Mouse (Mus musculus): ENCODE measurements at regions not wholly inside any gene's neighbourhood (a gene's known extent, or its start where the extent isn't known, plus 50 kb on each side); places are given as distances from the start of the nearest gene placed in this dataset.

DNA sequence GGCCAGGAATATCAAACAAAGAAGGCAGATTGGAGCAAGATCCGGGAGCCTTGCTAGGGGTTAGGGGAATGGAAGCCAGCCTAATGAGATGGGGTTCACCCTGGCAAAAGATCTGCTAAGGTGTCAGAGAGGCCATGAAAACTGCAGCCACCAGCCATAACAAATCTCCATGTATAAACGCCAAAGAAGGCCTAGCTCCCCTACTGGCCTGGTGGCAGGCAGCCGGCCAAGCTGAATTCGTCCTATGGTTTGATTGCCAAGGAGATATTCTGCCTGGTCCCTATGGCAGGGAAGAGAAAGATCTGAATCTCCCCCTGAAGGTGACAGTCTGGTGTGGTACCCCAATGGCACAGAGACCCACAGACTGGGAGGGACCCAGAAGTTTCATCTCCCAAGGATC, 104.8 kb upstream of the E030018B13Rik start:
- Histone ChIP-seq H3K27me3 (no peaks in the 10 kb centered on the region), H3K9ac (no peak overlapping the region), H3K27ac (no peak overlapping the region), H3K9me3 (replicated peaks) (no peaks in the 10 kb centered on the region), H3K4me2 (no peak overlapping the region), H3K4me1 (peaks cover 5% of the 10 kb centered on the region; the same call in 1 of the 2 replicates), H3K4me3 (replicated peaks) (no peak overlapping the region), H3K36me3 (no peaks in the 10 kb centered on the region)
- ATAC-seq (replicated peaks; ENCODE audit: low FRiP score), result no peak
- WGBS, result 85% methylated on average over 4 of the region's 4 CpGs

DNA sequence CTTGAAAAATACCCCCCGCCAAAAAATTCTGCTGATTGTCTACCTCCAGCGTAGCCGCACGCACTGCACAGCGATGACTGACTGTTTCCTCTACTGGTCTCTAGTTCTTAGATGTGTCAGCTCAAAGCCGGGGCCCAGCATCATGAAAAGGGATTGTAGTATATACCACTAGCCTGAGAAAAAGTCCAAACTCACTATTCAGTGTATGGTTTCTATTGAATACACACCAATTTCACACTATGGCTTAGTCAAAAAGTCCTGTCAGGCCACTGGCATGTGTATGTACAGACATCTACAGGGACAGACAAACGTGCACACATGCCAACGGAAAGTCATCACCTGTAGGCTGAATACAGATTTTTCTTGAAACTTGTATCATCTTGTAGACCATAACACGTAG, 101.1 kb upstream of the E030018B13Rik start:
- WGBS, result 96% methylated on average over 9 of the region's 9 CpGs
- H3K4me1 ChIP-seq, result peaks cover 6% of the 10 kb centered on the region; the same call in 1 of the 2 replicates
- no peaks in the 10 kb centered on the region for H3K9me3 ChIP-seq (replicated peaks)
- no peaks in the 10 kb centered on the region for H3K27me3 ChIP-seq
- ATAC-seq (replicated peaks; ENCODE audit: low FRiP score), result no peak
- H3K4me2 ChIP-seq, result no peak overlapping the region
- no peaks in the 10 kb centered on the region for H3K36me3 ChIP-seq
- H3K9ac ChIP-seq, result no peak overlapping the region
- H3K27ac ChIP-seq, result no peak overlapping the region
- no peak overlapping the region for H3K4me3 ChIP-seq (replicated peaks)

DNA sequence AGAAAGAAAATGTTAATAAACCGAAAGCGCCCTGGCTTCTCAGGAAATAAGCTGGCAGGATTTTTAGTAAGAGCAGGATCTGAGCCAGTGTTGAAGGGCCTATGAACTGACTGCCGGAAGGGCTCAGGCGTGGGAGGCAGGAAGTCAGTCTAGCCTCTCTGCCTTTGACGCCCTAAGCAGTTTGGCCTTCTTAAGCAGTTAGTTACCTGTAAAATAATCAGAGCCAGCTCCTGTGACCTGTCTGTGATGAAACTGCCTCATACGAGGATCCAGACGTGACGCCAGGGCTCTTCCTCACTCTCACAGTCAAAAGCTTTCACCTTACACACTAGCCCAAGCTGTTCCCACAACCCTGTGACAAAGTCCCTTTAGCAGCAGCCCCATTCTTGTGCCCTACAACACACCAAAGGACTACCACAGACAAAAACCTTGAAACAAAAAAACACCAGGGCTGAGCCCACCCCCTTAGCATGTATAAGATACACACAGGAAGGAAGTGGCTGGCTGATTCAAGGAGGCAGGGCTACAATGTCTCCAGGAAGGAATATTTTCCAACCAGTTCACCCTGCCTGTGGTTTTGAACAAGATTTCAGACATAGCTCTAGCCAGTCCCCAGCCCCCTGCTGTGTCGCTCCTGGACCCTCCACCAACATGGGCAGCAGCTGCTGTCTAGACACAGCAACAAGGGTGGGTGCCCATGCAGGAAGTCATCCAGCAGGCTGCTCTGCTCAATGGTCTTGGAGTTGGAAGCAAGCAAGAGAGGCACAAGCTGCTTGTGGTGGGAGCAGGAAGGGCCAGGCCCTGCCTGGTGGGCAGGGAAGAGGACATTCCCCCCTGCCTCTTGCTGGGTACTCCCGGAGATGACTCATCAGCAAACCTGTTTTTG, 100.4 kb upstream of the E030018B13Rik start:
- ATAC-seq (replicated peaks; ENCODE audit: low FRiP score), result 0 out of 2 replicates have a peak, but pooled peaks have one; percentile 33
- Histone ChIP-seq H3K9ac (no peak overlapping the region), H3K36me3 (no peaks in the 10 kb centered on the region), H3K27ac (peak overlapping the region; percentile 55), H3K4me1 (peaks cover 6% of the 10 kb centered on the region; the same call in 1 of the 2 replicates), H3K4me3 (replicated peaks) (no peak overlapping the region), H3K27me3 (no peaks in the 10 kb centered on the region), H3K9me3 (replicated peaks) (no peaks in the 10 kb centered on the region), H3K4me2 (no peak overlapping the region)
- WGBS, result 52% methylated on average over 10 of the region's 10 CpGs

DNA sequence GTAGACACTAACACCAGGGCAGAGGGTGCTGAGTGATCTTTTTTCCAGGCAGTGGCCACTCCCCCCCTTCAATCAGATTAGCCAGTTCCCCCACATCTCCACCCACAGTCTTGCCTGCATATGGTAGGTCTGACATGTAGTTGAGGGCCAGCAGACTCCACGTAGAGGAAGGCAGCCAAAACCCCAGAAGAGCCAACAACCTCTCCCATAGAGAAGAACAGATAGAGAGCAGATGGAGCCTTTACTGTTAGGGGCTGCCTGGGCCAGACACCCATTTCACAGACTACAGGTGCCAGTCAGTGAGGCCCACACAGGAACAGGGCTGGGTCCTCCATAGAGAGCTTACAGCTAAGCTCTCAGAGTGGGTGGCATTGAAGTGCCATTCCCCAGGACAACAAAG, 99.2 kb upstream of the E030018B13Rik start:
- Histone ChIP-seq H3K27ac (no peak overlapping the region), H3K9me3 (replicated peaks) (no peaks in the 10 kb centered on the region), H3K27me3 (no peaks in the 10 kb centered on the region), H3K4me2 (no peak overlapping the region), H3K9ac (no peak overlapping the region), H3K4me1 (peaks cover 6% of the 10 kb centered on the region; the same call in 1 of the 2 replicates), H3K36me3 (no peaks in the 10 kb centered on the region), H3K4me3 (replicated peaks) (no peak overlapping the region)
- ATAC-seq (replicated peaks; ENCODE audit: low FRiP score), result no peak; the same call in 1 of the 2 replicates
- WGBS, result 91% methylated on average over 1 of the region's 1 CpGs

DNA sequence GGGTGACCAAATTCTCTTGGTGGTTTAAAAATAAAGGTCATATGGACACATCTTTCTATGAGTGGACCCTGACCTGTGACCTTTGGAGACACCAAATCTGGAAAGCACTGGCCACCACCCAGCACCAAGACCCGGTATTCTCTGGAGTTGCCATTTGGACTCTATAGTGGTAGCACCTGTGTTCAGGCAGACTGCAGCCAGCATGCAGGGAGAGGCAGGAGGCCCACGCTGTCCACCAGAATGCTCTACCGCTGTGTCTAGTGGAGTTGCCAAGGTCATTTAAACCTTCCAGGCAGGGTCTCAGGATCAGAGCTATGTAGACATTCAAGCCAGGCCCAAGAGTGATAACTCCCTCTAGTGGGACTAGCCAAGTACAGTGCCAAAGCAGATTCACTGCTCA, 98.6 kb upstream of the E030018B13Rik start:
- no peak overlapping the region for H3K9ac ChIP-seq
- H3K4me3 ChIP-seq (replicated peaks), result no peak overlapping the region
- ATAC-seq (replicated peaks; ENCODE audit: low FRiP score), result no peak
- H3K36me3 ChIP-seq, result no peaks in the 10 kb centered on the region
- H3K4me2 ChIP-seq, result no peak overlapping the region
- peaks cover 6% of the 10 kb centered on the region; the same call in 1 of the 2 replicates for H3K4me1 ChIP-seq
- WGBS, result 92% methylated on average over 3 of the region's 3 CpGs
- H3K9me3 ChIP-seq (replicated peaks), result no peaks in the 10 kb centered on the region
- no peak overlapping the region for H3K27ac ChIP-seq
- H3K27me3 ChIP-seq, result no peaks in the 10 kb centered on the region

DNA sequence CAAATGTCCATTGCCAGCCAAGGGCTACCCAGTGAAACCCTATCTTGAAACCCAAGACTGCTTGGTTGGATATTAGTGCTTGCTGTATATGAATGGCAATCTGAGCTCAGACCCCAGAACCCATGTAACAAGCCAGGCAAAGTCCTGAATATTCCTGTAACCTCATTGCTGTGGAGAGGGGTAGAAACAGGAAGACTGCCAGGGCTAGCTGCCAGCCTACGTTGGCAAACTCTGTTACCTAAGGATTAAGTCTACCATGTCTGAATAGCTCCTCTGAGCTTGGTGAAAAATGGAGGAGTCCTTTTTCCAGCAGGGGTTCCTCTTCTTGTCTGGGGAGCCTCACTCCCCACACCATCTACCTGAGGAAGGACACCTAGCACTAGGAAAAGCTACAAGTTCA, 96.4 kb upstream of the E030018B13Rik start:
- H3K27ac ChIP-seq, result no peak overlapping the region
- no peak overlapping the region for H3K4me2 ChIP-seq
- ATAC-seq (replicated peaks; ENCODE audit: low FRiP score), result no peak
- H3K4me3 ChIP-seq (replicated peaks), result no peak overlapping the region
- WGBS, result 55% methylated on average over 1 of the region's 1 CpGs
- no peaks in the 10 kb centered on the region for H3K36me3 ChIP-seq
- H3K4me1 ChIP-seq, result peaks cover 6% of the 10 kb centered on the region; the same call in 1 of the 2 replicates
- no peak overlapping the region for H3K9ac ChIP-seq
- H3K27me3 ChIP-seq, result no peaks in the 10 kb centered on the region
- no peaks in the 10 kb centered on the region for H3K9me3 ChIP-seq (replicated peaks)

DNA sequence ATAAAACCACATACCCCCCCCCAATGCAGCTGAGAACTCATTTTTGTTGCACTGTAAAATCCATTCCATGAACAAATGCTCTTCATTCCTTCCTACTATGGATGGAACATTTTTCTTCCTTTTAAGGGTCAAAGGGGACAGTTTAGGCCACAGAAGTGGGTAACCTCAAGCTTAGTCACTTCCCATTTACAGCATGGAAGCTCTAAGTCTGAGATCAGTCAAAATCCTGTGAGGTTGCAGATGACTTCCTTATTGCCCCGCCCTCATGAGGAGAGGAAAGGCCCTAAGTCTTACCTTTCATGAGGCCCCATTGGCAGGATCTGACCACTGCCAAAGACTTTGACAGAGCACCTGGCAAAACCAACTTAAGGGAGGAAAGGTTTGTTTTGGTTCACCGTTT, 94.7 kb upstream of the E030018B13Rik start:
- Histone ChIP-seq H3K36me3 (no peaks in the 10 kb centered on the region), H3K4me2 (no peak overlapping the region), H3K9me3 (replicated peaks) (no peaks in the 10 kb centered on the region), H3K27ac (no peak overlapping the region), H3K9ac (no peak overlapping the region), H3K4me3 (replicated peaks) (no peak overlapping the region), H3K4me1 (no peaks in the 10 kb centered on the region), H3K27me3 (no peaks in the 10 kb centered on the region)
- no peak for ATAC-seq (replicated peaks; ENCODE audit: low FRiP score)
- 66% methylated on average over 2 of the region's 2 CpGs for WGBS

DNA sequence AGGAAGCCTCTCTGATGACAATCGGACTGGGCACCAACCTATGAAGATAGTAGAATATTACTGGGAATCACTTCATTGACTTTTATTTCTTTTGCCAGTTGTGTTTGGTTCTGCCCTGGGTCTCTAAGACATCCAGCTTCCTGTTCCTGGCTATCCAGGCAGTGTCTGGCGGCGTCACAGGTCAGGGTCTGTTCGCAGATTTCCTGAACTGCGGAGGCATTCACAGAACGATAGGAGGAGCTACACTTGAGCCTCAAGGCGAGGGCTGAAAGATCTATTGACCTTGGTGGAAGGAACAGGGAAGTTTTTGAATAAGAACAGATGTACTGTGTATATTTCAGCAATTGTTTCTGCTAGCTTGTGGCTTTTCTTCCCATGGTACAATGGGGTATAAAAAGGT, 92.6 kb upstream of the E030018B13Rik start:
- Histone ChIP-seq H3K9me3 (replicated peaks) (no peaks in the 10 kb centered on the region), H3K36me3 (no peaks in the 10 kb centered on the region), H3K9ac (no peak overlapping the region), H3K27ac (peak overlapping the region; percentile 19; the same call in 1 of the 2 replicates), H3K27me3 (no peaks in the 10 kb centered on the region), H3K4me3 (replicated peaks) (no peak overlapping the region), H3K4me1 (no peaks in the 10 kb centered on the region), H3K4me2 (no peak overlapping the region)
- 45% methylated on average over 7 of the region's 7 CpGs for WGBS
- ATAC-seq (replicated peaks; ENCODE audit: low FRiP score), result no peak

DNA sequence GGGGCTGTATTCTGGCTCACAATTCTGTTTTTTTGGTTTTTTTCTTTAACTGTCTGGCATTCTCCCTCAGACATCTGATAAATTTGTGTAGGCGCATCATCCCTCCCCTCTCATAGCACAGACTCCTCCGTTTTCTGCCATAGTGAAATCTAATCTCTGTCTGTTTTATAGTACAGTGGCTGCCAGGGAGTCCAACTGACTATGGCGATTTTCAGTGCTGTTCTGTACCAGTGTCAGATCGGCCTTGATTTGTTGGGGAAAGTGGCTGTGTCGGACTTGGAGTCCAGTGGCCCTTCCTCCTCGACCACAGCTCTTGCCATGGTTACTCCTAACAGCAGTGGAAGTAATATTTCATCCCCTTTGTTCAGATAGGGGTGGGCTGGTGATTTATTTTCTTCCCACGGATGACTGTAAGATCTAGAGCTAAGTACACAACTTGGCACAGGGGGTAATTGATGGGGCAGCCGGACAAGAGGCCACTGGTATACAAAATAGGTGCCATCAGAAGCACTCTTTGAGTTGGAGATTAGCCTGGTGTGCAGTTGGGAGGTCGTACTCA, 87.2 kb upstream of the E030018B13Rik start:
- Histone ChIP-seq H3K9me3 (replicated peaks) (no peaks in the 10 kb centered on the region), H3K4me3 (replicated peaks) (no peak overlapping the region), H3K9ac (no peak overlapping the region), H3K27ac (no peak overlapping the region), H3K27me3 (no peaks in the 10 kb centered on the region), H3K4me1 (no peaks in the 10 kb centered on the region), H3K4me2 (no peak overlapping the region), H3K36me3 (no peaks in the 10 kb centered on the region)
- 39% methylated on average over 9 of the region's 9 CpGs for WGBS
- ATAC-seq (replicated peaks; ENCODE audit: low FRiP score), result peak; percentile 54; the same call in 1 of the 2 replicates

DNA sequence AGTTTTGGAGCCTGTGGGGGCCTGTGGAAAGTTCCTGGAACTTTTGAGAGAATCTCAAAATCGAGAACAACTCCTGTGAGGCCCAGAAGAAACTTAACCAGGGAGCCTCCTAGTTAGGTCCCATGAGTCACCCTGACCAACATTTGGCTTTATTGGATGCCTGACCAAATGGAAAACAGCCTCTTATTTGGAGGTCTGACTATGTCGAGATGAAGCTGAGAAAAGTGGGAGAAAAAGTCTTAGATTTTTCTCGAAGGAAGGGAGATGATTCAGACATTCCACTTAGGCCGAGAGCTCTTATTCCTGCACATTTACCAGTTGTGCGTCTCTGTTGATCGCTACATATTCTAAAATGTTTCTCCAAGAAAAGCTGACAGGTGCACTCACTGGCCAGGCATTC, 83.0 kb upstream of the E030018B13Rik start:
- ATAC-seq (replicated peaks; ENCODE audit: low FRiP score), result no peak
- no peak overlapping the region for H3K27ac ChIP-seq
- 88% methylated on average over 6 of the region's 6 CpGs for WGBS
- H3K27me3 ChIP-seq, result no peaks in the 10 kb centered on the region
- no peaks in the 10 kb centered on the region for H3K4me1 ChIP-seq
- H3K9me3 ChIP-seq (replicated peaks), result no peaks in the 10 kb centered on the region
- H3K4me3 ChIP-seq (replicated peaks), result no peak overlapping the region
- no peaks in the 10 kb centered on the region for H3K36me3 ChIP-seq
- no peak overlapping the region for H3K4me2 ChIP-seq
- H3K9ac ChIP-seq, result no peak overlapping the region

DNA sequence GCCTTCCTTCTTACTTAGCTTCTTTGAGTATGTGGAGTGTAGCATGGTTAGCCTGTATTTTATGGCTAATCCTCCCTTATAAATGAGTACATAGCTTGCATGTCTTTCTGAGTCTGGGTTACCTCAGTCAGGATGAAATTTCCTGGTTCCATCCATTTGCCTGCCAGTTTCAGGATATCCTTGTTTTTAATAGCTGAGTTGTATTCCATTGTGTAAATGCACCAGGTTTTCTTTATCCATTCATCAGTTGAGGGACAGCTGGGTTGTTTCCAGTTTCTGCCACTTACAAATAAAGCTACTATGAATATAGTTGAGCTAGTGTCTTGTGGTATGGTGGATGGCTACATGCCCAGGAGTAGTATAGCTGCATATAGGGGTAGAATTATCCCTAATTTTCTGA, 80.7 kb upstream of the E030018B13Rik start:
- no peaks in the 10 kb centered on the region for H3K9me3 ChIP-seq (replicated peaks)
- H3K27me3 ChIP-seq, result no peaks in the 10 kb centered on the region
- H3K9ac ChIP-seq, result no peak overlapping the region
- no peaks in the 10 kb centered on the region for H3K4me1 ChIP-seq
- H3K4me2 ChIP-seq, result no peak overlapping the region
- no peak overlapping the region for H3K27ac ChIP-seq
- ATAC-seq (replicated peaks; ENCODE audit: low FRiP score), result no peak
- H3K4me3 ChIP-seq (replicated peaks), result no peak overlapping the region
- H3K36me3 ChIP-seq, result no peaks in the 10 kb centered on the region

Measured in kidney, embryonic 15.5 days (tissue).